Mouse (Mus musculus) right cerebral cortex, adult 2 months (tissue): Measurements from ENCODE around the gene Pold4.

ENCODE experiments used
- DNase-seq, 2 experiments: peaks; one replicate each; pipeline ENCODE4 v3.0.0; 2021 to 2022; ENCODE audit warnings: low spot score in 2 of 2

The Pold4 gene

GRCm38 (mm10) chr19:4231253-4232185 is at the start of gene Pold4:
Gene Pold4 (plus strand): TSS chr19:4231899.
- peak; percentile 98 to 99 for DNase-seq

- no peak for DNase-seq
These were observed 48.0 kb upstream of the Pold4 start for GRCm38 (mm10) chr19:4183689-4184088.

- no peak for DNase-seq
These were observed 46.4 kb upstream of the Pold4 start for GRCm38 (mm10) chr19:4184976-4185975.

- no peak for DNase-seq
These were observed 44.4 kb upstream of the Pold4 start for GRCm38 (mm10) chr19:4187303-4187702.

- DNase-seq, result no peak
These were observed 42.6 kb upstream of the Pold4 start for GRCm38 (mm10) chr19:4189051-4189620.

GRCm38 (mm10) chr19:4190831-4191334 is 40.8 kb upstream of the Pold4 start, which contains the start of gene Tbc1d10c:
Gene Tbc1d10c (minus strand): TSS chr19:4191284.
- DNase-seq, result no peak

- DNase-seq, result peak; percentile 86 to 94
These were observed 40.0 kb upstream of the Pold4 start, which contains the start of gene Ppp1ca for GRCm38 (mm10) chr19:4191528-4192250. Gene Ppp1ca (plus strand): TSS chr19:4192065.

GRCm38 (mm10) chr19:4192251-4192985 is 39.3 kb upstream of the Pold4 start:
- no peak for DNase-seq

GRCm38 (mm10) chr19:4193129-4193528 is 38.6 kb upstream of the Pold4 start:
- DNase-seq, result no peak

- DNase-seq, result no peak
These were observed 37.5 kb upstream of the Pold4 start for GRCm38 (mm10) chr19:4194021-4194724.

GRCm38 (mm10) chr19:4194776-4195650 is 36.7 kb upstream of the Pold4 start:
- DNase-seq, result no peak

GRCm38 (mm10) chr19:4196048-4196447 is 35.7 kb upstream of the Pold4 start:
- DNase-seq, result no peak

- DNase-seq, result no peak
These were observed 35.2 kb upstream of the Pold4 start for GRCm38 (mm10) chr19:4196548-4196947.

GRCm38 (mm10) chr19:4197180-4197579 is 34.5 kb upstream of the Pold4 start:
- no peak for DNase-seq

GRCm38 (mm10) chr19:4201291-4201909 is 30.3 kb upstream of the Pold4 start, which contains the start of gene Rad9a:
Gene Rad9a (minus strand): TSS chr19:4201662.
- DNase-seq, result peak; percentile 96

GRCm38 (mm10) chr19:4202149-4202548 is 29.6 kb upstream of the Pold4 start:
- DNase-seq, result no peak

- no peak for DNase-seq
These were observed 28.6 kb upstream of the Pold4 start for GRCm38 (mm10) chr19:4203148-4203547.
